Mouse (Mus musculus) liver, embryonic 14.5 days (tissue): ENCODE measurements at regions not wholly inside any gene's neighbourhood (a gene's known extent, or its start where the extent isn't known, plus 50 kb on each side); places are given as distances from the start of the nearest gene placed in this dataset.

Experiments used
- ATAC-seq: fragments of 200-750 bp; cut with Nextera tagmentation; 2 replicates; pipeline ENCODE4 v1.8.0; 2017; ENCODE audit warnings: moderate number of reproducible peaks, mild to moderate bottlenecking, moderate library complexity; ENCODE audit not compliant: insufficient read depth
- DNase-seq, 3 experiments: peaks; one replicate each; pipeline ENCODE4 v3.0.0-alpha.2; 2012 to 2013; ENCODE audit warnings: low read depth in 3 of 3, low spot score in 3 of 3
- H3K27ac ChIP-seq: fragments of 300-500 bp; sonication (generic); 2 replicates; pipeline ENCODE4 v1.5.1; 2014; ENCODE audit warnings: moderate library complexity, mild to moderate bottlenecking, control low read depth, inconsistent platforms
- H3K27me3 ChIP-seq: fragments of 300-500 bp; sonication (generic); 2 replicates; pipeline ENCODE4 v1.6.1; 2014; ENCODE audit warnings: mild to moderate bottlenecking, low read length, moderate library complexity; ENCODE audit not compliant: control insufficient read depth, insufficient read depth
- H3K36me3 ChIP-seq: fragments of 300-500 bp; sonication (generic); replicated peaks from 2 replicates; pipeline ENCODE4 v1.6.1; 2014; ENCODE audit warnings: low read depth; ENCODE audit not compliant: control insufficient read depth, insufficient read depth
- H3K4me1 ChIP-seq, 2 experiments: fragments of 200-500 bp in 1 of 2; fragments of 300-500 bp in 1 of 2; sonication (generic) in 1 of 2; replicated peaks; 2 replicates each; pipeline ENCODE4 v1.6.1; 2012 to 2014; ENCODE audit warnings: antibody characterized with exemption in 1 of 2, inconsistent platforms in 1 of 2, low read length in 1 of 2; ENCODE audit not compliant: control insufficient read depth in 2 of 2, insufficient read depth in 2 of 2
- H3K4me2 ChIP-seq: fragments of 300-500 bp; sonication (generic); 2 replicates; pipeline ENCODE4 v1.6.1; 2014; ENCODE audit warnings: low read depth, mild to moderate bottlenecking, control low read depth, moderate library complexity
- H3K4me3 ChIP-seq, 2 experiments: fragments of 200-500 bp in 1 of 2; fragments of 300-500 bp in 1 of 2; sonication (generic) in 1 of 2; 2 replicates each; pipeline ENCODE4 v1.5.1; 2012 to 2014; ENCODE audit warnings: low read depth in 2 of 2, low read length in 2 of 2, mild to moderate bottlenecking in 2 of 2, control low read depth in 1 of 2, inconsistent platforms in 1 of 2, moderate library complexity in 1 of 2; ENCODE audit not compliant: insufficient read depth in 1 of 2
- H3K9ac ChIP-seq: fragments of 300-500 bp; sonication (generic); replicated peaks from 2 replicates; pipeline ENCODE4 v1.6.1; 2014; ENCODE audit warnings: mild to moderate bottlenecking, control low read depth, moderate library complexity
- H3K9me3 ChIP-seq: fragments of 300-500 bp; sonication (generic); 2 replicates; pipeline ENCODE4 v1.6.1; 2016; ENCODE audit warnings: low read length, mixed read lengths; ENCODE audit not compliant: control insufficient read depth
- CTCF ChIP-seq: IDR thresholded peaks from 2 replicates; pipeline ENCODE4 v1.5.1; 2016; ENCODE audit warnings: antibody characterized with exemption, low read depth, control low read depth
- EP300 ChIP-seq: IDR thresholded peaks from 2 replicates; pipeline ENCODE4 v1.6.1; 2016; ENCODE audit warnings: antibody characterized with exemption, low read depth
- WGBS: fragments of 180-500 bp; shearing (Covaris S2); extraction: QIAGEN DNeasy Blood & Tissue Kit; methylation state at CpG from one replicate; pipeline ENCODE4 v1.1.7; 2014; ENCODE audit not compliant: insufficient replicate concordance; 5-methylcytosine and 5-hydroxymethylcytosine counted together

DNA sequence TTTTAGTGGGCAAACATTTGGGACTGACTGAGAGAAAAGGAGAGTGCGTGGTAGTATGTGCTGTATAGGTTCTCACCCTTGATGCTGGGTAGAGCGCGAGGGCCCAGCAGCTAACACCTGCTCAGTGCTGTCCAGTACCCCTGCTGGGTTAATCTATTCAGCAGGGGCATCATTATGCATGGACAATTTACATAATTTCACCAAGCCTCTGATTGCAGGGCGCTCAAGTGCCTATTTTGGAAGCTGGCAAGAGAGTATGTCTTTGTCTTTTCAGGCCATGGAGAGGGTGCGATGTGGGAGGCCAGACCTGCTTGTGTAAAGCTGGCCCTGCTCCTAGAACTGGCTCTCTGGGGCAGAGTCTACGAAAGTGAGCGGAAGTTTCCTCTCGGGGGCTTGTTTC, 294.9 kb upstream of the Gm4791 start:
- Histone ChIP-seq H3K27me3 (no peaks in the 10 kb centered on the region), H3K9ac (no peak overlapping the region), H3K4me1 (no peaks in the 10 kb centered on the region), H3K27ac (no peak overlapping the region), H3K4me3 (no peak overlapping the region), H3K4me2 (no peak overlapping the region), H3K36me3 (no peaks in the 10 kb centered on the region), H3K9me3 (no peaks in the 10 kb centered on the region)
- TF ChIP-seq CTCF (no peak), EP300 (no peak)
- ATAC-seq (no peak), DNase-seq (no peak)
- WGBS: 49% methylated on average over 8 of the region's 8 CpGs

DNA sequence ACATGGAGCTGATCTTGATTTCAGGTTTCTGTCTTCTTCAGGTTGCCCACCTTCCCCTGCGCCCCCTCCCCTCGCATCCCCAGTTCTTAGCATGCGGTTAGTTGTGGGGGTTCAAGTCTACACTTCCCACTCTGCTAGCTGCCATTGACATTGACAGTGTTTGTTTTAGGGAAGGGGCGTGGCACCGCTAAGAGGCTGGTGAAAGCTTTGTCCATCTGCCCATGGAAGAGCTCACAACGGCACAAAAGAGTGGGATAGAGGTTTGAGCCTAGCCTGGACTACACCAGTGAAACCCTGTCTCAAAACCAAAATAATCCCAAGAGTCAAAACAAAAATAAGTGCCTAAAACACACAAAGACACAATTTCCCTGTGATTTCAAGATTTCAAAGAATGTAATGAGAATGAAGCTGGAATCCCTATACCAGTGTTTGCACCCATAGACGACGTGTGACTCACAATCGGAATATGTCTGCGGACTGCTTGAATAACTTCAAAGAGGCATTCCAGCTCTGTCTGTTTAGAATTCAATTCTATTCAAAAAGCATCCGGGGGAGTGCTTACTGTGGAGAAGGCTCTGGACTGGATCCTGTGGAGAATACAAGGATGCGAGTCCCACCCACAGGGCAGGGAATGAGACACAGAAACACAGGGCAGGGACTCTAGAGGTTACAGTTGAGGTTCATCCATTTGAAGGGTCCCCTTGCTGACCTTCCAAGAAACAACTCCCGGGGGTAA, 295.5 kb upstream of the Gm4791 start:
- Histone ChIP-seq H3K4me1 (no peaks in the 10 kb centered on the region), H3K27me3 (no peaks in the 10 kb centered on the region), H3K9ac (no peak overlapping the region), H3K4me3 (no peak overlapping the region), H3K36me3 (no peaks in the 10 kb centered on the region), H3K4me2 (no peak overlapping the region), H3K27ac (no peak overlapping the region), H3K9me3 (no peaks in the 10 kb centered on the region)
- DNase-seq (no peak), ATAC-seq (no peak)
- 60% methylated on average over 13 of the region's 13 CpGs for WGBS
- no peak for TF ChIP-seq CTCF
- no peak for TF ChIP-seq EP300

DNA sequence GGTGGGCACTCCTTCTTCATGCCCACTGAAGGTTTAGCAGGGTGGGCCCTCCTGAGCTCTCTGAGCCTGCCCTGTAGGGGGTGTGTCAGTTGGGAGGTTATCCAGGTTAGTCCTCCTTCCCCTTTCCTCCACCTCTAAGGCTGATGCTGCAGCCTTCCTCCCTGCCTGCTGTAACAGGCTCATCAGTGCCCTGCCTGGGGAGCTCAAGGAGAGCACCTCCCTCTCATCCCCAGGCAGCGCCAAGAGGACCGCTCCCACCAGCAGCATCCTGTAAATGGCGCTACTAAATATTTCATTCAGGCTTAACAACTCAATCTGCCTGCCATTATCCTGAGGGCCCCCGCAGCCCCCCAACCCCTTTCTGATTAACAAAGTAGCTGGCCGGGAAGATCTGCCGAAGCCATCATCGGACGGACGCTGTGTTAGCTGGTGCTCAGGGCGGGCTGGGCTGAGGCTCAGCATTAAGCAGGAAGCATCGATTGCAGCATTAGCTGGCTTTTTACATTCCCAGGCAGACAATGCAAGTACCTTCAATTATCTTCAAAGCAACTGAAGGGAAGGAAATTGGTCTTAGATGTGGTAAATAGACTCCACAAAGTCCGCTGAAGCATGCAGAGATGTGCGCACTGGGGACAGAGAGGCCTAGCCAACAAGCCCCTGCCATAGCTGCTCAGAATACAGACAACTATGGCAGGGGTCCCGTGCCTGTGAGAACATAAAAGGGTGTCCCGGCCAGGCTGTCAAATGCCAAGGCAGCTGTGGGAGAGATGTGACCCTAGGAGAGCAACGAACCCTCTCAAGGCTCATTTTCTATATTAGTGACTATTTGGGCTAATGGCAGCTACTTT, 296.3 kb upstream of the Gm4791 start:
- no peaks in the 10 kb centered on the region for H3K9me3 ChIP-seq
- H3K9ac ChIP-seq: no peak overlapping the region
- no peak overlapping the region for H3K27ac ChIP-seq
- DNase-seq (no peak), ATAC-seq (no peak)
- TF ChIP-seq CTCF (no peak), EP300 (no peak)
- no peak overlapping the region for H3K4me3 ChIP-seq
- no peaks in the 10 kb centered on the region for H3K36me3 ChIP-seq
- no peaks in the 10 kb centered on the region for H3K4me1 ChIP-seq
- no peaks in the 10 kb centered on the region for H3K27me3 ChIP-seq
- WGBS: 27% methylated on average over 16 of the region's 16 CpGs
- no peak overlapping the region for H3K4me2 ChIP-seq

DNA sequence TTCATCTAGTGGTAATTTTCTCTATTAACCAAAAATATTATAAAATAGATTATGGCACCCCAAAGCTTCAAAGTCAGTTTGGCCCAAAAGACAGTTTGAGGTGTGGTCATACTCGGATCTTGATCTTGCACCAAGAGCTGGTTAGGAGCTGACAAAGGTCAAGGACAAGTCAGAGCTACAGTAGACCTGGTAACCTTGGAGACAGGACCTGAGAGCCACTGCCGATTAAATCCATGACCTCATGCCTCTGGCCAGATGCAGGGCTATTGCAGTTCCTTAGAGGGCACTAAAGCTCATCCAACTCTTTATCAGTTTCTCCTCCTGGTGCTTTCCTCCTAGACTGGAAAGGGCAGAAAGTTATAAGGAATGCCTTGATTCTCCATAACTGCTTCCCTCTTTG, 302.4 kb upstream of the Gm4791 start:
- Histone ChIP-seq H3K27ac (no peak overlapping the region), H3K4me2 (no peak overlapping the region), H3K4me3 (no peak overlapping the region), H3K4me1 (no peaks in the 10 kb centered on the region), H3K9ac (no peak overlapping the region), H3K27me3 (no peaks in the 10 kb centered on the region), H3K9me3 (no peaks in the 10 kb centered on the region), H3K36me3 (no peaks in the 10 kb centered on the region)
- 35% methylated on average over 2 of the region's 2 CpGs for WGBS
- no peak for TF ChIP-seq EP300
- no peak for TF ChIP-seq CTCF
- no peak for DNase-seq
- no peak for ATAC-seq

DNA sequence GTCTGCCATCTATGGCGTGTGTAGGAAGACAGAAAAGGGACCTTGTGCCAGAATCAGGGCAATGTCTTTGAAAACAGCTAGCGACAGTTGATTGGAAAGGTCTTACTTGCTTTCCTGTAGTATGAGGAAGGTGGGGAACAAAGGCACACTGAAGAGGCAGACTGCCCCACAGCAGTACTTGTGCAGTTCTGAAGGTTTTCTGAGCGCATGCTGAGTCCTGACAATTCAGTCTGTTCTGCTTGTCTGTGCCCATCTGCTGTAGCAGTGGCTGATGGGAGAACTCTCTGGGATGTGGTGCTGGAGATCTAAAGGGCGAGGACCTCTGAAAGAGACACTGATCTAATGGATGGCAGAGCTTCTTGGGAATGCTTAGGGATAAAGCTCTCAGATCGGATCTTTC, 309.2 kb upstream of the Gm4791 start:
- Histone ChIP-seq H3K4me1 (no peaks in the 10 kb centered on the region), H3K27ac (no peak overlapping the region), H3K4me3 (no peak overlapping the region), H3K36me3 (no peaks in the 10 kb centered on the region), H3K4me2 (no peak overlapping the region), H3K27me3 (no peaks in the 10 kb centered on the region), H3K9me3 (no peaks in the 10 kb centered on the region), H3K9ac (no peak overlapping the region)
- 53% methylated on average over 5 of the region's 5 CpGs for WGBS
- TF ChIP-seq EP300 (no peak), CTCF (no peak)
- no peak for DNase-seq
- no peak for ATAC-seq
